Mouse (Mus musculus) erythroblast, embryonic 14.5 days (primary cell): Measurements from ENCODE around the gene Nf2. TPM values are rescaled to one million over a fixed set of nuclear protein-coding genes. Genes with fewer than 3 reads are reported as not detected.
"Not testable (repeated sequence)": the region's sequence is repeated elsewhere in the genome, so short reads cannot be mapped to it uniquely, and the experiment has no call there.

ENCODE experiments used
- H3K27me3 ChIP-seq: 2 replicates; pipeline ENCODE4 v1.6.1; 2012; ENCODE audit warnings: inconsistent platforms; ENCODE audit not compliant: control insufficient read depth
- H3K36me3 ChIP-seq: 2 replicates; pipeline ENCODE4 v1.6.1; 2012; ENCODE audit warnings: mild to moderate bottlenecking, inconsistent platforms; ENCODE audit not compliant: control insufficient read depth
- H3K4me1 ChIP-seq: 2 replicates; pipeline ENCODE4 v1.6.1; 2012; ENCODE audit warnings: inconsistent platforms; ENCODE audit not compliant: control insufficient read depth
- H3K4me3 ChIP-seq: replicated peaks from 2 replicates; pipeline ENCODE3; 2012; ENCODE audit warnings: moderate library complexity, mild to moderate bottlenecking, inconsistent platforms
- H3K9me3 ChIP-seq: 2 replicates; pipeline ENCODE4 v1.6.1; 2012; ENCODE audit warnings: low read length, inconsistent platforms, mixed read lengths; ENCODE audit not compliant: control insufficient read depth
- GATA1 ChIP-seq: IDR thresholded peaks from 2 replicates; pipeline ENCODE4 v1.6.1; 2012; ENCODE audit warnings: low read length, inconsistent platforms, mixed read lengths
- TAL1 ChIP-seq: IDR thresholded peaks from 3 replicates; pipeline ENCODE4 v1.6.1; 2012; ENCODE audit warnings: low read length, inconsistent platforms, mixed read lengths
- polyA plus RNA-seq: library from polyadenylated mRNA; stranded (reverse); fragments of >175 nt; gene quantifications from 2 replicates; pipeline ENCODE4 v1.2.3, GENCODE M21; 2012

Nf2 gene
- polyA plus RNA-seq, 1 experiment, result 1.5 TPM

DNA sequence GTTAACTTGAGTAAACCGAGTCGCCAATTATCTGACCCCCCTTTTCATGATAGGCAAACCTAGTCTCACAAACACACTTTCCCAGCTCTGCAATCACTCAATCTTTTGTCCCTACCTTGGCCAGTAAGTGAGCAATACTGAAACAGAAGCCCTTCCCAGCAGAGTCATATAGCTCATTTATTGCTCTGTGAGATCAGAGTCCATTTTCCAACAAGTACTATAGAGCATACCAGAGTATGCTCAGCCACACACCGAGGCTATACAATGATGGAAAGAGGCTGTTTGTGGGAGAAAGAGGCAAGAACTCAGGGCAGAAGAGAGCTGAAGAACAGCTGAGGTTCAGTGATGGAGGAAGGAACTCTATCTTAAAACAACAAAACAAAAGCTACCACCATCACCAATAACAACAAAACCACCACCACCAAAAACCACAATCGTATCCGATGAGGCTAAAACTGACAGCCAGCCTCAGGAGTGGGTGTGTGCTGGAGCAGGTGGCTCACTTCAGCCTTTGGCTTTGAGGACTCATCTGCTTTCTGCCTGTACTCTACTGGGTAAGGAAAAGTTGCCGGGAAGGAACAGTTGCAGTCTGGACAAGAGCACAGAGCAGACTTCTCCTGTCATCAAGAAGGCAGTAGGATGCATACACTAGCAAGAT lies 25.6 kb downstream of the Nf2 start:
- H3K9me3 ChIP-seq, result no peaks in the 10 kb centered on the region
- peaks cover 4% of the 10 kb centered on the region for H3K4me1 ChIP-seq
- no peak overlapping the region for H3K4me3 ChIP-seq
- no peaks in the 10 kb centered on the region for H3K27me3 ChIP-seq
- peaks cover 5% of the 10 kb centered on the region for H3K36me3 ChIP-seq
- no peak for TF ChIP-seq TAL1

DNA sequence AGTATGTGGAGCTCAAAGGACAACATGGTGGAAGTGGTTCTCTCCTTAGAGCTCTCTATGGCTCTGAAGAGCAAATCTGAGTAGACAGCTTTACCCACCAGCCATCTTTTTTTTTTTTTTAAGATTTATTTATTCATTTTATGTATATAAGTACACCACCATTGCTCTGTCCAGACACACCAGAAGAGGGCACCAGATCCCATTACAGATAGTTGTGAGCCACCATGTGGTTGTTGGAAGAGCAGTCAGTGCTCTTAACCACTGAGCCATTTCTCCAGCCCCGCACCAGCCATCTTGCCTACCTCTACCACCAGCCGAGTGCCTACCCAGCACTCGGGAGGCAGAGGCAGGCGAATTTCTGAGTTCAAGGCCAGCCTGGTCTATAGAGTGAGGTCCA lies 26.9 kb downstream of the Nf2 start:
- not testable (repeated sequence) for H3K9me3 ChIP-seq, H3K4me1 ChIP-seq, H3K27me3 ChIP-seq, H3K4me3 ChIP-seq
- peaks cover 14% of the 10 kb centered on the region for H3K36me3 ChIP-seq

DNA sequence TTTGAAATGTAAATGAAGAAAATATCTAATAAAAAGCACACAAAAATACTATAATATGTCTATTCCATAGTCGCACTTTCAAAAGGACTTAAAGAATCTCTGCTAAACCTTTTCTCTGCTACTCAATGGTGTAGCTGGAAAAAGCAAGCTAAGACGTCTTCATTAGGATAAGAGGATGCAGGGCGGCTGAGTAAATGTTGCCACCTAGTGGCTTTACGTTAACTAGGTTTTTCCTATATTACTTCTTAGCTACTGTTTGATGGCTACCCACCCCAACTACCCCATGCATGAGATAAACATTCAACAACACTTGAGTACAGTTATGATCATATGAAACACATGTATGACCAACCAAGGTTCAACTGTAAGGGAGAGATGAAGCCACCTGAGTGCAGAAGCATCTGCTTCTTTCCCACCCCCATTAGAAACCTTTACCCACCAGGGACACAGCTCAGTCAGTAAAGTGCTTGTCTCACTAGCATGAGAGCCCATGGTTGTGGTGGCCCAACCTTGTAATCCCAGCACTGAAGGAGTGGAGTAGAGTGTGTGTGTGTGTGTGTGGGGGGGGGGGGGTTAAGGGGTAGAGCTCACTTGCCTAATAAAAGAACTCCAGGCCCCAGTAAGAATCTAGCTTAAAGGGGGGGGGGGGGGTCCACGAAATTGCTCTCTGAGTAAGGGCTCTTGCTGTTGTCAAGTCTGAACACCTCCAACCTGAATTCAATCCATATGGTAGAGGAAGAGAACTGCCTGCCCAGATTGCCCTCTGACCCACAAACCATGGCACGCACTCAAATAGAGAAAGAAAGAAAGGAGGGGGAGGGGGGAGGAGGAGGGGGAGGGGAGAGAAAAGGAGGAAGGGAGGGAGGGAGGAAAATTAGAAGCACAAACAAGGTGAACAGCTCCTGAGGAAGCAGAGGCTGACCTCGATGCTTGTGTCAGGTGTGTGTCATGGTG lies 27.6 kb downstream of the Nf2 start:
- Histone ChIP-seq H3K27me3 (no peaks in the 10 kb centered on the region), H3K4me1 (peaks cover 2% of the 10 kb centered on the region; the same call in 1 of the 2 replicates), H3K4me3 (no peak overlapping the region), H3K9me3 (no peaks in the 10 kb centered on the region), H3K36me3 (peaks cover 14% of the 10 kb centered on the region)
- TF ChIP-seq GATA1, result no peak
- no peak for TF ChIP-seq TAL1

DNA sequence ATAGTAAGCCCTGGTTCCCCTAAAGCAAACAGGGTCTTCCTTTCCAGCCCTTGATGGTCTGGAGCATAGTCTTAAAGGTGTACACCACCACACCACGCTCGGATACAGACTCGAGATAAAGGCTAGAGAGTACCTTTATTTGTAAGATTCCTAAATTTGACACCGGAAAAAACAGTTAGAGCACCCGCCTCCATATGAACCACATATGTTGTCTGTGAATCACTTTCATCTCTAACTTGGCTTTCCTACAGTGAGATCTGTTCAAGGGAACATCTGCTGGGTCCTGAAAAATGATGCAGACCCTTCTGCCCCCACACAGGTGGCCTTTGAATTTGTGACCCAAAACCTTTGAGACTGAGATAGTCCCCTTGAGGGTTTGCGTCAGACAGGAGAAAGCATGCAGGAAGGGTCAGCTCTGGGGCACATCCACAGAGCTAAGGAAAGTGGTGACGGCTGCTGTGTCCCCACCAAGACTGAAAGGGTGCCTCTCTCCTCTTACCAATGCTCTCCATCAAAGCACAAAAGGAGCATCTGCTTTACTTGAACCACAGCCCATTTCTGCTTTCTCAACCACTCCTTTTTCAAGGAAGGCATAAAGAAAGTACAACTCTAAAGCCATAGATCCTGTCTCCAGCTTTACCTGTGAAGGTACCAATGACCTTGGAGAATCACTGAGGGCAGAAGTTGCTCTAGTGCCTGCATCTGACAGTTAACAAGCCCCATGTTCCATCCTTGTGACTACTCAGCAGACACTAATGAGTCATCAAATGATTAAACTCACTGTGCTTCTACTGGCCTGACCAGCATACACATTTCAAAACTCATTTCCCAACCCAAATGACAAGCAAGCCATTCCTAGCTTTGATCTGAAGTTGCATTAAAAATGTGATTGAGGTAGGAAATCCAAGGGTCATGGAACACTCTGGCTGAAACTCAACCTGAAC lies 34.6 kb downstream of the Nf2 start:
- H3K4me3 ChIP-seq, result no peak overlapping the region
- peaks cover 35% of the 10 kb centered on the region for H3K36me3 ChIP-seq
- H3K9me3 ChIP-seq, result no peaks in the 10 kb centered on the region
- no peak for TF ChIP-seq TAL1
- no peak for TF ChIP-seq GATA1
- H3K27me3 ChIP-seq, result no peaks in the 10 kb centered on the region
- H3K4me1 ChIP-seq, result no peaks in the 10 kb centered on the region

DNA sequence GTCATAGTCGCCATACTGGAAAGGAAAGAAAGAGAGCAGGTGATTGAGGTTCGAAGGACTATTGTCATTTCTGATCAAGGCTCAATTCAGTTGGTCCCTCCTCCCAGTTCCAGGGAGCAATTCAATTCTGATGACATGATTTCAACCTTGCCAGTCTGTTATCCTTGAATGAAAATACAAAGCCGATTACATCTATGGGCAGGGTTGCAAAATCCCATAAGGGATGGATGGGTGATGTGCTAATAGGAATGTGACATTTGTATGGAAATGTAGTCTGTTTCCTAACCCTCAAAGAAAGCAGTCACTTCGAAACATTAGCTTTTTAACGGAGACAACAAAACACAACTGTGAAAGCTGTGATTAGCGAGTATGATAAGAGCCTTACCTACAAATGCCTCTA lies 41.0 kb downstream of the Nf2 start:
- Histone ChIP-seq H3K36me3 (peaks cover 38% of the 10 kb centered on the region), H3K9me3 (no peaks in the 10 kb centered on the region), H3K4me1 (peaks cover 15% of the 10 kb centered on the region), H3K4me3 (no peak overlapping the region), H3K27me3 (no peaks in the 10 kb centered on the region)
- no peak for TF ChIP-seq GATA1
- no peak for TF ChIP-seq TAL1

DNA sequence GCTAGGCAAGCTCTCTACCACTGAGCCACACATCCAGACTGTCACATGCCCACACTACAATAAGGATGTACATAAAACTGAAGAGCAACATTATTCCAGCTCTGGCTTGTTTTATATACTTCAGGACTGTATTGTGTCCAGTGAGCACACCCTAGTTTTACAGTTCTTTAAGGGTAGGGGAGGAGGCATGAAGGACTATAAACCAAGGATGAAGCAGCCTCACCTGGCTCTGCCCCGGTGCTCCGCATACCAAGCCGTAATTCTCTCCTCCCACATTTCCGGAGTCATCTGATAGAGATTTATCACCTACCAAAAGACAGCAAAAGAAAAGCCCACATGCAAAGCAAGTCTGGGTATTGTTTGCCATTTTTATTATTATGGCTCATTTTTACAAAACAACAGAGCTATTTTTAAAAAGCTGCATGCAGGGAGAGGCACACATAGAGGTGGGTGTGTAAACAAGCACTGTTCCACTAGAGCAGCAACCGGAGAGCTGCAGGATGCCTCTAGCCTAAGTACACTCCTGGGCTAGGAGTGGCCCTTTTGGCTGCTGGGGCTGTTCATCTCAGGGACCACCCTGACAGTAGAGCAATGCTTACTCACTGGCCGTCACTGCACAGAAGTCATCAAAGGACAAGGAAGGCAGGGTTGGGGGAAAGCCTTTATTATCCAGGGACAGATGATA lies 43.2 kb downstream of the Nf2 start:
- H3K4me3 ChIP-seq, result no peak overlapping the region
- H3K4me1 ChIP-seq, result peaks cover 15% of the 10 kb centered on the region
- no peaks in the 10 kb centered on the region for H3K27me3 ChIP-seq
- H3K9me3 ChIP-seq, result no peaks in the 10 kb centered on the region
- TF ChIP-seq GATA1 (no peak), TAL1 (no peak)
- H3K36me3 ChIP-seq, result peaks cover 50% of the 10 kb centered on the region

DNA sequence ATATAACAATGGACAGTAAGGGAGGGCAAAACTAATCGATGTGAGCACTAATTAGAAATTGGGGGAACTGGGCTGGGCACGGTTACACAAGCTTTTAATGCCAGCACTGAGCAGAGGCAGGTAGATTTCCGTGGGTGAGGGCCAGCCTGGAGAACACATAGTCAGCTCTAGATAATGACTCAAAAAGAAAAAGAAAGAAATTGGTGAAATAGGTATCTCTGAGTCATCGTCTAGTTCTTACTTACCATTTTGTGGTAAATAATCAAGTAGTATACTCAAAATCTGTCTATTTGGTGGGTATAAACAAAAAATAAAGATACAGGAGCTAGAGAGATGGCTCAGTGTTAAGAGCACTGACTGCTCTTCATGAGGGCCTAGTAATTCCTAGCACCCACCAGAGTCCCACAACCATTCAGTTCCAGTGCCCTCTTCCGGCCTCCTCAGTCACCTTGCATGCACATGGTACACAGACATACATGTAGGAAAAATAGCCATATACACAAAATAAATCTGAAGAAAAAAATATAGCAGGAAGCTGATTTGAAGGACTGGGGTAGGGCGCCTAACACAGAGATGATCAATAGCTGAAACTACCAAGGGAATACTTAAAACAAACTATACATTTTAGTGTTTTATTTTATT lies 44.3 kb downstream of the Nf2 start:
- Histone ChIP-seq H3K9me3 (no peaks in the 10 kb centered on the region), H3K27me3 (no peaks in the 10 kb centered on the region), H3K36me3 (peaks cover 54% of the 10 kb centered on the region), H3K4me1 (peaks cover 15% of the 10 kb centered on the region), H3K4me3 (no peak overlapping the region)
- no peak for TF ChIP-seq TAL1
- no peak for TF ChIP-seq GATA1

DNA sequence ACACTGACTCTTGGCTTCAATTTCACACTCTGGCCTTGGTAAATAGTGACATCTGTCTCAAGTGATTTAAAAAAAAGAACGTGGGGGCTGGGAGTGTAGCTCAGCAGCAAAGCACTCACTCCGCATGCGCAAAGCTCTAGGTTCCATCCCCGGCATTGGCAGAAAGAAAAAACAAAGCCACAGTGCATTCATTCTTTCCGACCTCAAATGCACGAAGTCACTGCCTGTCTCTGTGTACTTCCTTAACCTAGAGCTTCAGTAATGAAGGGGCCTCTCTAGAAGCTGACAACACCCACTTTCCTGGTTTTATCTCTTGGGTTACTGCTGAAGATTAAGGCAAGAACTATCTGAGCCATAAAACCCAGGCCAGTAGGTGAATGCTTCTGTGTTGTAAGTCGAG lies 45.4 kb downstream of the Nf2 start:
- Histone ChIP-seq H3K4me3 (no peak overlapping the region), H3K9me3 (no peaks in the 10 kb centered on the region), H3K27me3 (no peaks in the 10 kb centered on the region), H3K4me1 (peaks cover 15% of the 10 kb centered on the region), H3K36me3 (peaks cover 56% of the 10 kb centered on the region)
- TF ChIP-seq GATA1, result no peak
- no peak for TF ChIP-seq TAL1
